Mouse (Mus musculus): ENCODE results near the gene Elmo3.
"Not testable (repeated sequence)": the region's sequence is repeated elsewhere in the genome, so short reads cannot be mapped to it uniquely, and the experiment has no call there.

Elmo3 gene

DNA sequence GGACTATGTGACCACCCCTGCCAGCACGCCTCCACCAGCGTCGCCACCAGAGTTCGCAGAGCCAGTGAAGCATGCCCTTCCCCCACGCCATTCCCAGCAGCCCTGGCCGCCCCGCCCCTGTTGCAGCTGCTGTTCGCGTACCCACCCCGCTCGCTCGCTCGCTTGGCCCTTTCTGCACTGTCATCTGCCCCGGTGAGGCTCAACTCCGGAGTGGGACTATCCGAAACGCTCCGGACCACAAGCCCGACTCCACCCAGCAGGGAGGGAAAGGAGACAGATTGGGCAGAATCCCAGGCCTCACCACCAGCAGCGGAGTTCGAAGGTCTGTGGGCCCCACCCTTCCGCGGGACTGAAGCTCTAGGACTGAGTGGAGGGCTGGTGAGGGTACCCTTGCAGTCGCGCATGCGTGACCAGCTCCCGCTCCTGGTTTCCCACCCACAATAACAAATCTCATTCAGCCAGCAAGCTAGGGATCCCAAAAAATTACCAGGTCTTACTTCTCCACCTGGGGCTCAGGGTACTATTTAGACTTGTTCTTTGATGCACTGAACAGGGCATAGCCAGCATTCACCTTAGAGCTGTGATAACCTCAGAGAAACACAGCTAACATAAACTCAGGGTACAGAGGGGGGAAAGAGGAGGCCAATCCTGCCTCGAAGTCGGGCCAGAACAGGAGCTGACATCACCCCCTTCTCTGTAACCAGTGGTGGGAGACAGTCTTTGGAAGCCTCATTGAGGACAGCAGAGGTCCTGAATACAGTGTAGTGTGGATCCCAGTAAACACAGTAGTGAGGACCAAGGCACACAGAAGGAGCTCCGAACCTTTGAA, 28.9 kb upstream of the Elmo3 start:
- peak; percentile 76 for DNase-seq

DNA sequence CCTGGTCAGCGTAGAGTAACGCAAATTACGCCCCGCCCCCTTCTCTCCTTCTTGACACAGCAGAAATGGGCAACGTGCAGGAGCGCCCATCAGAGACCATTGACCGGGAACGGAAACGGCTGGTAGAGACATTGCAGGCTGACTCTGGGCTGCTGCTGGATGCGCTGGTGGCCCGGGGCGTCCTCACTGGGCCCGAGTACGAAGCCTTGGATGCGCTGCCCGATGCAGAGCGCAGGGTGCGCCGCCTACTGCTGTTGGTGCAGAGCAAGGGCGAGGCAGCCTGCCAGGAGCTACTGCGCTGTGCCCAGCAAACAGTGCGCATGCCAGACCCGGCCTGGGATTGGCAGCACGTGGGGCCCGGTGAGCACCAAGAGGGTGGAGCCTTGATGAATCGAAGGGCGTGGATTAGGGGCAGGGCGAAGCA, 26.5 kb upstream of the Elmo3 start:
- DNase-seq = no peak

- DNase-seq = no peak
Observed at GRCm38 (mm10) chr8:105280567-105280966, 24.8 kb upstream of the Elmo3 start.

GRCm38 (mm10) chr8:105281821-105282220, 23.6 kb upstream of the Elmo3 start:
- no peak for DNase-seq

- no peak for DNase-seq
Observed at GRCm38 (mm10) chr8:105282239-105282638, 23.2 kb upstream of the Elmo3 start.

DNA sequence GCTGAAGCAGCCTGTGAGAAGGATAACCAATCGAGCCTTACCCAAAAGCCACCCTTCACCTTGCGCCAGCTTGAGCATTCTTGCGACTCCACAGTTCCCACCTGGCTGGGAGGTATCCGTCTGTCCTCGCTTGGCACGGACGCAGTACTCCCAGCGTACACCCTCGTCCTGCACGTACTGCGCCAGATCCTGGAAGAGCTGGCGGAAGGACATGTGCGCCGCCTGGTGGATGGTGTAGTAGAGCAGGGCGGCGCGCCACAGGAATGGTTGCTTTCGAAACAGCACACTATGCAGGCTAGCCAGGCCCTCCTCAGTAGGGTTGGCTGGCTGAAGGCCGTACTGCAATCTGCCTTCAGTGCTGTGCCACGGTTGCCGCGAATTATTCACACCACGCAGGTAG, 22.3 kb upstream of the Elmo3 start:
- peak; percentile 70 for DNase-seq

- no peak for DNase-seq
Observed at GRCm38 (mm10) chr8:105285514-105285913, 19.9 kb upstream of the Elmo3 start.

- no peak for DNase-seq
Observed at GRCm38 (mm10) chr8:105286907-105287306, 18.5 kb upstream of the Elmo3 start.

DNA sequence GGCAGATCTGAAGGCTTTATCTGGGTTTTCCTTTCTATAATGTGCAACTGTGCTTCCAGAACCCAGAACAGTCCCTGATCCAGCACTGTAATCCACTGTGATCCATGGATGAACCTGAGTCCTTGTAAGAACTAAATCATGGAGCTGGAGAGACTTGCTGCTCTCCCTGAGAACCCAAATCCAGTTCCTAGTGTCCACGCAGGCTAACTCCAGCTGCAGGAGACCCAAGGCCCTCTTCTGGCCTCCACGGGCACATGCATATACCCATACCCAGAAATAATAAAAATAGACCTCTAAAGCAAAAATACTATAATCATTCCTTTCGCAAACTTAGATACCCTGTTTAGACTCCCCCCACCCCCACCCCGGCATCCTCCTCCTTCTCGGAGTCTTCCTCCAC, 17.2 kb upstream of the Elmo3 start:
- DNase-seq = no peak

DNA sequence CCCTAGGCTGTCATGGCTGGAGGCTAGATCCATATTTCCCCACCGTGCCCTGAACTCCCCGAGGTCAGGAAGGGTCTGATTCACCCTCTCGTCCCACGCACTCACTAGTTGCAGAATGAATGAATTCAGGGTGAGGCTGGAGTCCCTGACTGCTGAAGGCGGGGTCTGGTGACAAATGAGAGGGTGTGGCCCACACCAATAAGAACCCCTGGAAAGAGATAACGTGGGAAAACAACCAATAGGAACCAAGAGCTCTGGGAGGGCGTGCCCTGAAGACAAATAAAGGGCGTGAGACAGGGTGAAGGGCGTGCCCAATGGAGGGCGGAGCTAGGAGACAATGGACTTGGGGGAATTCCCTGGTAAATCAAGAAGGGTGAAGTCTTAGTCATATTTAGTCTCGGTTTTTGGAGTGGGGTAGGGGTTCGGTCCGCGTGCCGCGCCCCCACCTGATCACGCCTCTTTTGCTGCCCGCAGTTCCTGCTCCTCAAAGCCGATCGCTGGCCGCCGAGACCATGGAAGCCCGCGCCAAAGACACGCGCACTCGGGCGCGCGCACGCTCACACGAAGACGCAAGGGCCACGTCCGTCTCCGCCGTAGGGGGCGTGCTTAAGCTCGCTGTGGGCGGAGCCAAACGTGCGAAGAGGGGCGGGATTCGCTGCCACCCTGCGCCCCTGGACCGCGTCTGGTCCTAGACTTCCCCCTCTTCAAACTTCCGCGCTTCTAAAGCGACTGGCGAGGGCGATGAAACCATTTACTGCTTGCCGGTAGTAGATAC, 16.3 kb upstream of the Elmo3 start:
- DNase-seq = peak; percentile 98

DNA sequence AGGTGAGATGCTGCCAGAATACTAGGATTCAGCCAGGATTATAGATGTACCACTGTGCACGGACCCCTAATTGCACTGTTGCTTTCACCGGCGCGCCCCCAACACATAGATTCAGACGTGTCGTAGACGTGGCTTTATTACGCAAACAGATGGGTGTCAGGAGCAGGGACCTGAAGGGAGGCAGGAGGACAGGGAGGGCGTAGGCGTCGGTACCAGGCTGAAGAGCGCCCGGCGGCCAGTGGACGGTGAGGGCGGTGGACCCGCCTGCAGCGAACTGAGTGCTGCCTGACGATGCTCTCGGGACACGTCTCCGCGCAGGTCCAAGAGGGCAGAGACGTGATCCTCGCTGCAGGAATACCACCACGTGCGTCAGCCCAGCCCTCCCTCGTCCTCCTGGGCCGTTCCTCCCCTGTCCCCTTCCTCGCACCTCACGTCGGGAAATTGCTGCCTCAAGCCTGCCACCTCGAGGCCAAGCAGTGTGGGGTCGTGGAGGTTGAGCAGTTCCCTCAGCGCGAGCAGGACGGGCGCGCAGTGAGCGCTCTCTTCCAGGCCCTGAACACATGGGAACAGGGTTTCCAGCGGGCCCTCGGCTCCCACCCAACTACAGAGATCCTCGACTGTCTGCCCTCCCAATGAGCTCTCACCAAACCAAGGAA, 15.5 kb upstream of the Elmo3 start, which contains the start of gene 4931428F04Rik:
TSS of gene 4931428F04Rik (minus strand) at position 60 of the 656 bp plus-strand sequence.
- DNase-seq = peak; percentile 77

- DNase-seq = peak; percentile 94
Observed at GRCm38 (mm10) chr8:105290554-105291314, 14.7 kb upstream of the Elmo3 start.

- not testable (repeated sequence) for DNase-seq
Observed at GRCm38 (mm10) chr8:105291364-105291763, 14.0 kb upstream of the Elmo3 start.

DNA sequence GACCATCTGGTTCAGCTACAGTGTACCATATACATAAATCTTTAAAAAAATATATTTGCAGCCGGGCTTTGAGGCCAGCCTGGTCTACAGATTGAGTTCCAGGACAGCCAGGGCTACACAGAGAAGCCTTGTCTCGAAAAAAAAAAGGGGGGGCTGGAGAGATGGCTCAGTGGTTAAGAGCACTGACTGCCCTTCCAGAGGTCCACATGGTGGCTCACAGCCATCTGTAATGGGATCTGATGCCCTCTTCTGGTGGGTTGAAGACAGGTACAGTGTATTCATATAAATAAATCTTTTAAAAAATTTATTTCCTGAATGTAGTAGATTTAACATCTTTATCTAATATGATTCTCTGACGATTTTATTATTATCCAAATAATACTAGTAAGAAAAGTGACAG, 13.6 kb upstream of the Elmo3 start:
- not testable (repeated sequence) for DNase-seq

DNA sequence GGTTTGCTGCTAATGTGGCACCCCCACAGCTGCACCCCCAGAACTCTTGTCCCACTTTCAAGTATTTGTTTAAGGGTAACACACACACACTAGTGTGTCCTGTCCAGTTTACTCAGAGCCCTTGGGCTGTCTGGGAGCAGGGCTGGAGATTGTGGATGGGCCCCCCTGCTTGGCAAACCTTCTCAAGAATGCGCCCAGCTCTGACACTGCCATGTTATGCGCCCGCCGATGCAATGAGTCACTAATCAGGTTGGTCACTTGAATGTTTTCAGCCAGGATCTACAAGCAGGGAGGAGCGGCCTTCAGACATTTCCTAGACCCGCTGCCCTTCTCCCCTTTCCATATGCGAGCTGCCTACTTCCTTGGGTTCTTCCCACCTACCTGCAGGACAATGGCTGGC, 12.9 kb upstream of the Elmo3 start:
- DNase-seq = no peak

DNA sequence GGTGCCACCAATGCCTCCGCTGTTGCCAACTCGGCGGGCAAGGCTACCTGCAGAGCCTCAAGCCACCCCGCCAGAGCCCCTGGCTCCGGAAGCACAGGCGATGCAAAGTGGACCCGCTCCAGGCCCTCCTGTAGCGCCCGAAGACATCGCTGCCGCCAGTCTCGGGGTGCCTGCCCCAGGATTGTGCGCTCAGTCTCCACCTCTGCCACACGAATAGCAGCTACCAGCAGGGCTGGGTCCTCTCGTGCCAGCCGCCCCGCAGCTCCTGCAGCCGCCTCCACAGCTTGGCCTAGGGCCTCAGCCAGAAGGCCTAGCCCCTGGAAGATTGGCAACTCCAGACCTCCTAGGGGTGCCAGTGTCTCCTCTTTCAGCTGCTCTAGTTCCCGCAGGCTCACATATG, 12.0 kb upstream of the Elmo3 start:
- no peak for DNase-seq

- DNase-seq = no peak
Observed at GRCm38 (mm10) chr8:105294776-105295175, 10.6 kb upstream of the Elmo3 start.

DNA sequence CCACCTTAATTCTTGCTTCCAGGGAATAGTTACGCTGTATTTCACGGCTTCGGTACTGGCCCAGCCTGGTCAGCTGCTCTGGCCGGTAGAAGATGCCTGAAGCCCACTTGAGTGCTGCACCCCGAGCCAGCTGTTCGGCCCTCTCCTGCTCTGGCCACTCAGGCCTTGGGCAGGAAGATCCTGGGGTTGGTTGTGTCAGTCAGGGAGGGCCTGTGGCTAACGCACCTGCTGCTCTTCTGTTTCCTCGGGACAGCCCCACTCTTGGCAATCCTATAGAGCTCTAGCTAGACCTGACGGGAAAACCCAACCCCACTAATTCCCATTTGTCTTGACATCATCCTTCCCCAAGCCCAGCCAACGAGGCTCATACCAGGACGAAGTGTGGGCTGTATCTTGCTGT, 10.1 kb upstream of the Elmo3 start:
- DNase-seq = no peak

DNA sequence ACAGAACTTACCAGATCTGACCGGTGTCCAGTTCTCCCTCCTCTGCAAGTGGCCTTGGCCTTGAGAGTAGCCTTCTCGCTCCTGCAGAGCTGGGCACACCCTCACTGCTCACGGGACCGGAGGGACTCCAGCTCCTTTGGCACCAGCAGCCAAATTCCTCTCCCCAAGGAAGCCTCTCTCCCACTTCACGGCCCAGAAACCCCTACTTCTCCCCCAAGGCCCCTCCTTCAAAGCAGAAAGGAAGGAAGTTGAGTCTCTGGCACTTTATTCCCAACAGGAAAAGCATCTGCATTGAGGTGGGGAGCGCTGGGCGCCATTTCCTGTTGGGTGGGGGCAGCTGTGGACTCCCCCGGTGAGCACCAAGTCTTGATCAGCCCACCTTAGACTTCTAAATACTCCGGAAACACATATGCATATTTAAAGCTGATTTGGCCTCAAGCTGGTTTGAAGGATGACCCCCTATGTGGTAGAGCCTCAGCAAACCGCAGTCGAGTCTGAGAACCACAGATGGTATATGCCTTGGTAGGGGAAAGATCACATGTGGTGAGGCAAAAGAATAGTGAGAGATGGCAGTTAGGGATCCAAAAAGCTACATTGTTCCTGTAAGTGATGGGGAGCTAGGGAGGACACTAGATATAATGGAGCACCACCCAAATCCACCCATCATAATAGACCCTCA, 9.4 kb upstream of the Elmo3 start, which contains the start of gene Exoc3l:
TSS of gene Exoc3l (minus strand) at position 207 of the 679 bp plus-strand sequence.
- DNase-seq = no peak

- DNase-seq = peak; percentile 98
Observed at GRCm38 (mm10) chr8:105297511-105298192, 7.7 kb upstream of the Elmo3 start, which contains the start of gene E2f4. Gene E2f4 (plus strand): TSS chr8:105297663.

All from embryo, embryonic 11 days (tissue).